Mouse (Mus musculus): ENCODE data around the gene Unc79.
A peak's percentile ranks its signal among the peaks of the same experiment; 100 is the strongest.

Unc79 gene

GRCm38 (mm10) chr12:102948778-102949394 is at the start of gene Unc79:
Unc79 (plus strand) TSS chr12:102948859.
- DNase-seq = peak; percentile 85

DNA sequence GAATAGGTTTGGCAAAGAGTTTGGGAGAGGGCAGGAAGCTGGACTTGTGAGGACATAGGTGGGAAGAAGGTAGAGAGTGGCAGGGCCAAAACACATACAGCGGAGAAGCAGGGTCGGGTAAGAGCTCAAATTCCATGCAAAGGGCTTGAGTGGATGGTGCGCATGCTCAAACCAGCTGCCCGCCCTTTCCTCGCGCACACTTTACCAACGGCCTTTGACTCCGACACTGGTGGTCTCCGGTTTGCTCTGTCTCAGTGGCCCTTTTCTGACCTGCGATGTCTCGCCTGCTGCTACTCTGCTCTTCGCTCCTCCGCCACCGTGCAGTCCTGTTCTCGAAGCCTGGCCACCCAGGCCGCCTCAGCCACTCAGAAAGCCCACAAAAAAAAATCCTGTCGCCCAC is 49.6 kb upstream of the Unc79 start, which contains the start of gene Cox8c:
TSS of gene Cox8c (plus strand) at position 226 of the 400 bp plus-strand sequence.
- DNase-seq = no peak

GRCm38 (mm10) chr12:102908191-102908590 is 40.5 kb upstream of the Unc79 start:
- DNase-seq = peak; percentile 97

DNA sequence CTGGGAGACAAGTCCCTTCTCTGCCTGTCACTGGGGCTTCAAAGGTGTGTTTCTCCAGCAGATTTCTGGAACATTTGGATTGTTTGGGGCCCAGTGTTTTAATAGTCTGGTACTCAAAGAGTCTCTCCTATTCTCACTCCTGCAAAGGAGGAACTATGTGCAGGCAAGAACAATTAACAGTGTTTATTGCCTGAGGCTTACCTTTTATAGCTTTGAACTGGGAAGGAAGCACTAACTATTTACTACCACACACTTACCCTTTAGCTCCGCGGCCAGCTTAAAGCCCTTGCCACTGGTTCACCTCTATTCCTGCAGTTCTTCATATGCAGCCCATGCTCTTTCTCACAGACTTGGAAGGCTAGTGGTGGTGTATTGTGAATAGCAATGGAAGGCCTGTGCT is 32.6 kb upstream of the Unc79 start:
- DNase-seq = no peak

DNA sequence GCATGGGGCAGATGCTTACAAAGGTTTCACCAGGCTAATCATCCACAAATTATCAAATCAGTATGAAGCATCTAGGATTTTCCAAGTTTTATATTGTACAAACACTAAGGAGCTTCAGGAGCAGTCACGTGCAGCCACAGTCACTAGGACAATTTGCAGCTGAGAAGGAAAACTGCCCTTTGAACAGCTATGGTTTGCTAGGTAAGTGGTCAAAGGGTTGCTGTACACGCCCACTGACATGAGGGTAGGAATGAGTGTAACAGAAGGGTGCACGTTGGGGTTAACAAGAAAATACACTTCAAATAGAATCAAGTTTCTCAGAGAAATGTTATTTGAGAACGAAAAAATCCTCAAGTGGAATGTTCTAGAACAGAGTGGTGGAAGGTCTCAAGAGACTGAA is 18.9 kb upstream of the Unc79 start:
- DNase-seq = no peak

DNA sequence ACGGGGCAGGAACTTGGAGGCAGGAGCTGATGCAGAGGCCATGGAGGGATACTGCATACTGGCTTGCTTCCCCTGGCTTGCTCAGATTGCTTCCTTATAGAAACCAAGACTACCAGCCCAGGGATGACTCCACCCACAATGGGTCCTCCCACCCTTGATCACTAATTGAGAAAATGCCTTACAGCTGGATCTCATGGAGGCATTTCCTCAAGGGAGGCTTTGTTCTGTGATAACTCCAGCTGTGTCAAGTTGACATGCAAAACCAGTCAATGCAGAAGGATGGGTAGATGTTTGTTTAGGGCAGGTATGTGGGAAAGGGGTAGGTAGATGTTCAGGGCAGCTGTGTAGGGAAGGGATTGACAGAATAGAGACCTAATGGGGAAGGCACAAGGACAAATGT is 18.3 kb upstream of the Unc79 start:
- no peak for DNase-seq

- DNase-seq = no peak
Measured at GRCm38 (mm10) chr12:102930789-102931188, 17.9 kb upstream of the Unc79 start.

DNA sequence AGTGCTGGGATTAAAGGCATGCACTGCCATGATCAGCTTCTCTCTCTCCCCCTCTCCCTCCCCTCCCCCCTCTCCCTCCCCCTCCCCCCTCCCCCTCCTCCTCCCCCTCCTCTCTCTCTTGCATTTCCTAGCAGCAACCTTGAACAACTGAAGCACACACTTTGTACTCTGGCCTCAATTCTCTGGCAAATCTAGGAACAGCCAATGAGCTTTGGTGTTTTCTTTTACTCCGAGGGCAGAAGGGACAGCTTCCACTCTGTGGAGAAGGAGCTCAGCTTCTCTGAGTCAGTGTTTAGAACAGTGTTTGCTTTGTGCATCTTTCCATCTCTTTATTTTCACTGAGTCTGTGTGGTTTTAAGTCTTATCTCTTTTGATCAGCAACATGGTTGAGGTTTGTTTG is 12.8 kb upstream of the Unc79 start:
- no peak for DNase-seq

DNA sequence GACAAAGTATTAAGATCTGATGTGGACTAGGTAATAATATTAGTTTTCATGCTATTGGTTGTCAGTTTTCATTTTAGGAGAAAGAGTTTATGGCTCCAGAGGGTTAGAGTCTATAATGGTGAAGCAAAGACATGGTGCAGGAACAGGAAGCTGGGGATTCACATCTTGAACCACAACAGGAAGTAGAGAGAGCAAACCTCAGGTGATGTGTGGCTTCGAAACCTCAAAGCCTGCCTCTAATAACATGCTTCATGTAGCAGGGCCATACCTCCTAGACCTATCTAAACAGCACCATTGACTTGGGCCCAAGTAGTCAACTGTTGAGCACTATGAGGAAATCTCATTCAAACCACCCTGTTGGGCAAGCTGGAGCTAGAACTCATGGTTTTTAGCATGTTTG is 3.1 kb upstream of the Unc79 start:
- DNase-seq = no peak

- no peak for DNase-seq
Measured at GRCm38 (mm10) chr12:102947826-102948225, 833 bp upstream of the Unc79 start.

DNA sequence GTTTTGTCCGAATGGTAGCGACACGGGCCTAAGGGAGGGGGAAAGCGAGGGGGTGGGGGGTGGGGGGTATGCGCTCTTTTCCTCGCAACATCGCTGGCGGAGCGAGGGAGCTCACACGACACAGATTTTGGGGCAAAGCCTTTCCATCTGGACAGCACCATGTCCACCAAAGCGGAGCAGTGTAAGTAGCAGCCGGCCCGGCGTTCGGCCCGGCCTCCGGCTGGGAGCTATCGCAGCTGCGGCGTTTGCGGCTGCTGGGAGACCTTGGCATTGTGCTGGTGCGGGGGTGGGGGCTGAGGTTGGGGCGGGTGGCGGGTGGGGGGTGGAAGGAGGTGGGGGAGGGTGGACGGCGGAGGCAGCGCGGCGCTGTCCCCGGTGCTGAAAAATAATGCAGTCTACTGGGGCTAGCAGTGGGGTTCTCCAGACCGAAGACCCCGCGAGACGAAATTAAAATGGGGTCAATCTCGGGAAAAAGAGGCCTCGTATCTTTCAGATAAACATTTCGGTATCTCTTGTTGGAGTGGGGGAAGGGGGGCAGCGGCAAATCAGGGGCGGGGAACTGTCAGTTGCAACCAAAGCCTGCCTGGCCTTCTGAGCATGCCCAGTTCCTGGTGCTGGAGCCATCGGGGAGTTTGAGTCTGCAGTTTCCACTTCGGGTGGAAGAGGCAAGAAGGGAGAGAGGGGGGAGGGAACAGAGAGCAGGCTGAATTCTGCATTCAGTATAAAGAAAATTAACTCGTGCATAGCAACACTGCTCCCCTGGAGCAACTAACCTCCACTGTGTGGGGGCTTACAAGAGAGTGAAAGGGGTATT is 943 bp downstream of the Unc79 start:
- peak; percentile 79 for DNase-seq

GRCm38 (mm10) chr12:102960051-102960775 is 11.6 kb downstream of the Unc79 start:
- DNase-seq = no peak

DNA sequence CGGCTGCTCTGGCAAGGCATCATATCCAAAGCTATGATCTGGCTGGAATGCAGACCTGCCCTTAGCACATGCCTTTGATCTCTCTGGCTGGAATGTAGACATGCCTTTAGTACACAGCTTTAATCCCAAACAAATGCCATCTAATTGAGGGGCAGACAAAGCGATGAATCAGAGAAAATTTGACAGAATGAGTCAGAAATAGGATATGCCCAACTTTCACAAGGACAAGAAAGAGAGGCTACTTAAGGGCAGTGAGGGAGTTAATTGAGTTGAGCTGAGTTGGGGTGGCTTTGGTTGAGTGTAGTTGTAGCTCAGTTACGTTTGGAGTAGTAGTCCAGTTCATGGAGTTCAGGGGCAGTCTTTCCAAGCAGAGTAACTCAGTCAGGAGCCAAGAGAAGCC is 12.4 kb downstream of the Unc79 start:
- DNase-seq = no peak

GRCm38 (mm10) chr12:102964486-102964885 is 15.8 kb downstream of the Unc79 start:
- no peak for DNase-seq

GRCm38 (mm10) chr12:102980584-102980983 is 31.9 kb downstream of the Unc79 start:
- DNase-seq = no peak

GRCm38 (mm10) chr12:102981543-102981942 is 32.9 kb downstream of the Unc79 start:
- no peak for DNase-seq

DNA sequence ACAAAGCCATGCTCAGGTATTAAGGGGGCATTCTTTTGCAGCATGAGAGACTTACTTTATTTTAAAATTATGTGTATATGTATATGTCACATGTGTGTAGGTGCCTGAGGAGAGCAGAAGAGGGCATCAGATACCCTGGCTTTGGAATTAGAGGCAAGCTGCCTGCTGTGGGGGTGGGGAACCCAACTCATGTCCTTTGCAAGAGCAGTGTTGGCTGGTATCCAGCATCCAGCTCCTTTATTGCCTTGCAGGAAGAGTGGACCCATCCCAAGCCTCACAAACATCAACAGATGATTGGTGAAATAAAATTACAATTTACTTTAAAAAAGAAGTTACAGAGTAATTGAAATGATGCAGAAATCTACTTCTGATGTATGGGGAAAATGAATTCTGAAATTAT is 36.7 kb downstream of the Unc79 start:
- peak; percentile 16 for DNase-seq

- DNase-seq = peak; percentile 48
Measured at GRCm38 (mm10) chr12:102987736-102988135, 39.1 kb downstream of the Unc79 start.

DNA sequence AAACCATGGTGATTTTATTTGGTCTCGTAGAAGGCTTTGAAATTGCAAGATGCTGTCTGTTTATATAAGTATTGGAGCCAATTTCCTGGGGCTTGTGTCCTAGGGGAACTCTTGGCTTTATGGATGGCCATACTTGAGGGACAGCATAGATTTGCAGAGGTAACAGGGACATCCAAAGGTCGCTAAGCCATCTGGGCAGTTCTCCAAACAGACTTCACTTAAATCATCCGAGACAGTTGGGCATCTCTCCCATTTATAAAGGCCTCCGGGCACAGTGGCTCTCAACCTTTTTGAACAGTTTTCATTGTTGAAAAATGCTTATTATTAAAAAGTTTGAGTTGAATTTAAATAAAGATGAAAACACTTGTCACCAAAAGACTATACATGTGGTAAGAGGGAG is 59.8 kb downstream of the Unc79 start:
- DNase-seq = peak; percentile 38

DNA sequence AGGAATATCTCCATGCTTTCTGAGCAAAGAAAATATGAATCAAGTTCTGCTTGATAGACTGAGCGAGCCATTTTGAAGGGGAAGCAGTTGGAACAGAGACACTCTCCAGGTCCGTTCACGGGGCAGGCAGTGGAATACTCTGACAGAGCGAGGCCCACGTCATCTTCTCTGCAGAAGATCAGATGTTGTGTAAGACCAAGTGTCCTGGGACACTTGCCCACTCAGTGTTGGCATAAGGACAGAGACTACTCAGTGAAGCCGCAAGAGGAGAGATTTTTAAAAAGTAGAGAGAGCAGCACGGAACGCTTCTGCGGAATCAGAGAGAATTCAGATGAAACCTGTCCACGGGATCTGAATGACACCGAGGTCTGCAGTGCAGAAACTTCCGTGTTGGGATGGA is 69.5 kb downstream of the Unc79 start:
- peak; percentile 19 for DNase-seq

DNA sequence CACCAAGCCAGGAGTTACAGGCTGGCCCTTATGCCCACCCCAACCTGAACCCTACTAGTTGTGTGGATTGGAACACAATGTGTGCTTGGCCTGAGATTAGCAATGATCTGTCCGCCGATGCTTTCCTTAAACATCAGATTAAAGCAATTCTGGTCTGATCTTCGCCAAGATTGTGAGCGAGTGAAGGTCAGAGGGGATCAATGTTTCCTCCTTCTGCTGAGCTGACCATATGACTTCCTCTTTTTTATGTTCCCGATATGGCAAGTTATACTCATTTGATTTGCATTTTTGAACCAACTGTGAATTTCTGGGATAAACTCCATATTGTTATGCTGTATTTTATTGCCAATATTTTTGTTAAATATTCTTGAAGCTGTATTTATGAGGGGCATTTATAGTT is 88.0 kb downstream of the Unc79 start:
- no peak for DNase-seq

DNA sequence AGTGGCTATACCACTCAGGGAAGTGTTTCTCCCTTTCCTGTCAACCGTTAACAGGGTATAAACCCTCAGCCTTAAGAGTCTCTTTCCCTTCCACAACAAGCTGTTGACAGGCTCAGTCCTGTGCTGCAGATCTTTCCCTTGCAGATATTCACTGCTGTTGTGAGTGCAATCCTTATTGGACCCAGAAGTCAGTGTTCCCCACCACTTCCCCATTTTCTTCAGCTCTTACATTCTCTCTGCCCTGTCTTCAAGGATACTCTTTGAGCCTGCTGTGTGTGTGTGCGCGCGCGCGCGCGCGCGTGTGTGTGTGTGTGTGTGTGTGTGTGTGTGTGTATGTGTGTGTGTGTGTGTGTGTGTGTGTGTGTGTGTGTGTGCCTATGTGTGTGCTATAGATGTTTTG is 90.7 kb downstream of the Unc79 start:
- no peak for DNase-seq

- peak; percentile 17 for DNase-seq
Measured at GRCm38 (mm10) chr12:103040136-103040535, 91.5 kb downstream of the Unc79 start.

GRCm38 (mm10) chr12:103041401-103041800 is 92.7 kb downstream of the Unc79 start:
- DNase-seq = no peak
